Mouse (Mus musculus) ES-E14 (cell line): ENCODE results near the gene Lipa. TPM values are rescaled to one million over a fixed set of nuclear protein-coding genes. Genes with fewer than 3 reads are reported as not detected.

Experiments
- DNase-seq: peaks from one replicate; pipeline ENCODE4 v3.0.0-alpha.2; 2013; ENCODE audit warnings: low read depth, low spot score
- H3K27ac ChIP-seq: 2 replicates; pipeline ENCODE4 v1.5.1; 2012; ENCODE audit warnings: low read depth, mild to moderate bottlenecking, low read length, moderate library complexity, mixed read lengths; ENCODE audit not compliant: poor library complexity, insufficient read depth, severe bottlenecking
- H3K36me3 ChIP-seq: 2 replicates; pipeline ENCODE4 v1.6.1; 2012; ENCODE audit warnings: mild to moderate bottlenecking, low read length, moderate library complexity, mixed read lengths; ENCODE audit not compliant: control insufficient read depth, poor library complexity, insufficient read depth, severe bottlenecking
- H3K4me1 ChIP-seq, 2 experiments: fragments of 150-350 bp in 1 of 2; sonication (generic) in 1 of 2; 2 replicates each; pipeline ENCODE4 v1.6.1; 2012; ENCODE audit warnings: low read length in 2 of 2, mild to moderate bottlenecking in 1 of 2, mixed read lengths in 1 of 2; ENCODE audit not compliant: control insufficient read depth in 2 of 2, insufficient read depth in 2 of 2, poor library complexity in 1 of 2
- H3K4me3 ChIP-seq, 2 experiments: fragments of 150-350 bp in 1 of 2; sonication (generic) in 1 of 2; 2 replicates each; pipeline ENCODE4 v1.5.1; 2012; ENCODE audit warnings: low read length in 2 of 2, low read depth in 1 of 2, mild to moderate bottlenecking in 1 of 2, mixed read lengths in 1 of 2; ENCODE audit not compliant: insufficient read depth in 1 of 2, poor library complexity in 1 of 2, severe bottlenecking in 1 of 2
- H3K9ac ChIP-seq: 2 replicates; pipeline ENCODE4 v1.6.1; 2012; ENCODE audit warnings: low read depth, mild to moderate bottlenecking, low read length, mixed read lengths; ENCODE audit not compliant: poor library complexity, insufficient read depth, severe bottlenecking
- H3K9me3 ChIP-seq: fragments of 150-350 bp; sonication (generic); 2 replicates; pipeline ENCODE4 v1.6.1; 2012; ENCODE audit warnings: low read depth, mild to moderate bottlenecking, low read length; ENCODE audit not compliant: control insufficient read depth, insufficient read depth
- CHD2 ChIP-seq: IDR thresholded peaks from 2 replicates; pipeline ENCODE4 v1.6.1; 2014; ENCODE audit warnings: mild to moderate bottlenecking, low read depth, low read length, inconsistent platforms
- HCFC1 ChIP-seq: IDR thresholded peaks from 2 replicates; pipeline ENCODE4 v1.6.1; 2012; ENCODE audit warnings: low read length, inconsistent platforms, borderline replicate concordance; ENCODE audit not compliant: insufficient read depth
- MAFK ChIP-seq: IDR thresholded peaks from 2 replicates; pipeline ENCODE4 v1.6.1; 2014; ENCODE audit warnings: mild to moderate bottlenecking, low read depth, low read length, inconsistent platforms; ENCODE audit not compliant: insufficient read depth
- ZC3H11A ChIP-seq: IDR thresholded peaks from 2 replicates; pipeline ENCODE4 v1.6.1; 2012; ENCODE audit warnings: low read depth, mild to moderate bottlenecking, inconsistent platforms, low read length, borderline replicate concordance
- ZNF384 ChIP-seq: IDR thresholded peaks from 2 replicates; pipeline ENCODE4 v1.6.1; 2012; ENCODE audit warnings: low read depth, low read length, inconsistent platforms
- in situ Hi-C, 2 experiments: fragments of 600-800 bp; cut with MboI; formaldehyde crosslinking; loops; one replicate each; pipeline ENCODE4 v1.15.1; 2025; ENCODE audit warnings: low sequenced_read_pairs in 2 of 2, inconsistent platforms in 1 of 2; ENCODE audit not compliant: unreplicated experiment in 2 of 2
- total RNA-seq: library from RNA; depleted of rRNA; stranded (reverse); fragments of 300-350 nt; gene quantifications from 2 replicates; pipeline ENCODE4 v1.2.3, GENCODE M21; 2012

The Lipa gene
- total RNA-seq, 1 experiment = 10.7 TPM

- no peak for DNase-seq
- no peak overlapping the region for H3K9ac ChIP-seq
- no peaks in the 10 kb centered on the region for H3K4me1 ChIP-seq
- H3K4me3 ChIP-seq = no peak overlapping the region
- H3K36me3 ChIP-seq = no peaks in the 10 kb centered on the region
- TF ChIP-seq ZNF384 (no peak), HCFC1 (no peak), CHD2 (no peak), MAFK (no peak), ZC3H11A (no peak)
- no peak overlapping the region for H3K27ac ChIP-seq
- no peaks in the 10 kb centered on the region for H3K9me3 ChIP-seq
- in situ Hi-C loops = no loop called here
Measured at GRCm38 (mm10) chr19:34505161-34505721, 22.0 kb downstream of the Lipa start.

GRCm38 (mm10) chr19:34500763-34501162 is 26.5 kb downstream of the Lipa start:
- H3K9ac ChIP-seq = no peak overlapping the region
- no peaks in the 10 kb centered on the region for H3K36me3 ChIP-seq
- in situ Hi-C loops = no loop called here
- peak; percentile 81 for DNase-seq
- H3K9me3 ChIP-seq = no peaks in the 10 kb centered on the region
- no peak overlapping the region for H3K27ac ChIP-seq
- no peak overlapping the region for H3K4me3 ChIP-seq
- TF ChIP-seq HCFC1 (no peak), ZNF384 (no peak), ZC3H11A (no peak), MAFK (no peak), CHD2 (no peak)
- no peaks in the 10 kb centered on the region; a peak in 1 of 4 replicates for H3K4me1 ChIP-seq

- in situ Hi-C loops = no loop called here
- H3K9ac ChIP-seq = no peak overlapping the region
- H3K4me3 ChIP-seq = no peak overlapping the region
- no peaks in the 10 kb centered on the region for H3K36me3 ChIP-seq
- H3K4me1 ChIP-seq = no peaks in the 10 kb centered on the region; a peak in 1 of 4 replicates
- TF ChIP-seq HCFC1 = no peak
- TF ChIP-seq ZC3H11A = no peak
- no peak for TF ChIP-seq CHD2
- no peak for TF ChIP-seq ZNF384
- no peak for TF ChIP-seq MAFK
- H3K27ac ChIP-seq = no peak overlapping the region
- no peak for DNase-seq
- H3K9me3 ChIP-seq = no peaks in the 10 kb centered on the region
Measured at GRCm38 (mm10) chr19:34496353-34496752, 30.9 kb downstream of the Lipa start.

- no peak overlapping the region for H3K27ac ChIP-seq
- H3K4me1 ChIP-seq = no peaks in the 10 kb centered on the region; a peak in 1 of 4 replicates
- no peaks in the 10 kb centered on the region for H3K36me3 ChIP-seq
- H3K9ac ChIP-seq = no peak overlapping the region
- no peaks in the 10 kb centered on the region for H3K9me3 ChIP-seq
- H3K4me3 ChIP-seq = no peak overlapping the region
- DNase-seq = no peak
- in situ Hi-C loops = loop anchor here in 1 of 2 experiments (5.0 kb wide), 1 partner anchor 252 kb away; no protein-coding TSS in a partner anchor
- no peak for TF ChIP-seq ZNF384
- no peak for TF ChIP-seq CHD2
- TF ChIP-seq ZC3H11A = no peak
- TF ChIP-seq HCFC1 = no peak
- no peak for TF ChIP-seq MAFK
Measured at GRCm38 (mm10) chr19:34493859-34494258, 33.4 kb downstream of the Lipa start.

GRCm38 (mm10) chr19:34483547-34483946 is 43.7 kb downstream of the Lipa start:
- no peak overlapping the region for H3K4me3 ChIP-seq
- no peak overlapping the region for H3K27ac ChIP-seq
- no peaks in the 10 kb centered on the region for H3K36me3 ChIP-seq
- in situ Hi-C loops = loop anchor here (10.0 kb wide), 2 partner anchors 149 to 239 kb away; no protein-coding TSS in a partner anchor
- no peaks in the 10 kb centered on the region for H3K4me1 ChIP-seq
- TF ChIP-seq ZC3H11A = 0 out of 2 replicates have a peak, but pooled peaks have one; percentile 55
- TF ChIP-seq HCFC1 = no peak
- peak; percentile 51 for DNase-seq
- H3K9me3 ChIP-seq = no peaks in the 10 kb centered on the region
- H3K9ac ChIP-seq = no peak overlapping the region
